Mouse (Mus musculus) embryonic facial prominence, embryonic 10.5 days (tissue): Measurements from ENCODE around the gene Tppp. TPM values are rescaled to one million over a fixed set of nuclear protein-coding genes. Genes with fewer than 3 reads are reported as not detected.
"Not testable (repeated sequence)": the region's sequence is repeated elsewhere in the genome, so short reads cannot be mapped to it uniquely, and the experiment has no call there.

ENCODE experiments used
- DNase-seq: peaks from one replicate; pipeline ENCODE4 v3.0.0-alpha.2; 2017; ENCODE audit warnings: low spot score
- H3K27ac ChIP-seq: fragments of 300-500 bp; sonication (generic); replicated peaks from 2 replicates; pipeline ENCODE4 v1.5.1; 2016; ENCODE audit warnings: mild to moderate bottlenecking
- H3K27me3 ChIP-seq: fragments of 300-500 bp; sonication (generic); replicated peaks from 2 replicates; pipeline ENCODE4 v1.6.1; 2016; ENCODE audit warnings: low read depth, mild to moderate bottlenecking; ENCODE audit not compliant: poor library complexity, severe bottlenecking
- H3K36me3 ChIP-seq: fragments of 300-500 bp; sonication (generic); replicated peaks from 2 replicates; pipeline ENCODE4 v1.6.1; 2016; ENCODE audit warnings: mild to moderate bottlenecking, moderate library complexity
- H3K4me1 ChIP-seq: fragments of 300-500 bp; sonication (generic); 2 replicates; pipeline ENCODE4 v1.6.1; 2016
- H3K4me3 ChIP-seq: fragments of 300-500 bp; sonication (generic); 2 replicates; pipeline ENCODE4 v1.5.1; 2016; ENCODE audit warnings: mild to moderate bottlenecking, moderate library complexity
- H3K9me3 ChIP-seq: fragments of 300-500 bp; sonication (generic); 2 replicates; pipeline ENCODE4 v1.6.1; 2016; ENCODE audit warnings: mild to moderate bottlenecking
- WGBS: fragments of 180-500 bp; shearing (Covaris S2); methylation state at CpG from one replicate; pipeline ENCODE4 v1.1.7; 2016; 5-methylcytosine and 5-hydroxymethylcytosine counted together
- polyA plus RNA-seq: library from polyadenylated mRNA; unstranded; fragments of >200 nt; fragmentation: Nextera tagmentation; extraction: Ambion mirVana; gene quantifications from 2 replicates; pipeline ENCODE4 v1.2.1, GENCODE M21; 2016

Tppp gene
- polyA plus RNA-seq, 1 experiment from 2014 or later, result 0.59 TPM

DNA sequence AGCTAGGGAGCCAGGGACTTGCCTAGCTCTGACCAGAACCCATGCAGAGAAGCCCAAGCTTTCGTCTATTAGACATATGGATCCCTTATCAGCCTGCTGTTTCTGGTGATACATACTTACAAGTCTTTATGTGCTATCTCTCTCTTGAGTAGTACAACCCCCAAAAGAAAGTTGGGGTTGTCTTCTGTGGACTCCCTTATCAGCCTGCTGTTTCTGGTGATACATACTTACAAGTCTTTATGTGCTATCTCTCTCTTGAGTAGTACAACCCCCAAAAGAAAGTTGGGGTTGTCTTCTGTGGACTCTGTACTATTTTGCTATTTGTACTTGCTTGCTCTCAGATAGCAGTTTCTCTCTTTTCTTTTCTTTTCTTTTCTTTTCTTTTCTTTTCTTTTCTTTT, 62.0 kb downstream of the Tppp start:
- H3K4me3 ChIP-seq, DNase-seq, H3K36me3 ChIP-seq, H3K27ac ChIP-seq, H3K27me3 ChIP-seq, H3K4me1 ChIP-seq, H3K9me3 ChIP-seq: not testable (repeated sequence)
- WGBS, result 77% methylated on average over 1 of the region's 1 CpGs

DNA sequence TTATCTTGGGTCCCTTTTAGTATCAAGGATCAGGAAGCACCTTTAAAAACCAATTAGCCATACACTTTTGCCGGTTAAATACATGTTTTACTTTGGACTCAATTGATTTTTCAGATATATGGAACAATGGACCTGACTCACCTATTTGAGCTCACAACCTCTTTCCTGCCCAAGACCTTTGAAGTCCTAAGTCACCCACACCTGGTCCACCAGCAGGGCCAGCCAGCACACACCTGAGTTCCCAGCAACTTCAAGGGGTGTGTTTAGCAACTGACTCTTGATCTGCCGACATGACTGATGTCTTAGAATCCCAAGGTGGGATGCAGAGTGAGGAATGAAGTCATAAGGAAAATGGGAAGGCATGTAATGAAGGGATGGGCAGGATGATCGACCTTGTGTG, 62.5 kb downstream of the Tppp start:
- Histone ChIP-seq H3K4me1 (no peaks in the 10 kb centered on the region), H3K27me3 (no peaks in the 10 kb centered on the region), H3K27ac (no peak overlapping the region), H3K4me3 (no peak overlapping the region), H3K36me3 (no peaks in the 10 kb centered on the region), H3K9me3 (no peaks in the 10 kb centered on the region)
- 81% methylated on average over 3 of the region's 3 CpGs for WGBS
- no peak for DNase-seq

DNA sequence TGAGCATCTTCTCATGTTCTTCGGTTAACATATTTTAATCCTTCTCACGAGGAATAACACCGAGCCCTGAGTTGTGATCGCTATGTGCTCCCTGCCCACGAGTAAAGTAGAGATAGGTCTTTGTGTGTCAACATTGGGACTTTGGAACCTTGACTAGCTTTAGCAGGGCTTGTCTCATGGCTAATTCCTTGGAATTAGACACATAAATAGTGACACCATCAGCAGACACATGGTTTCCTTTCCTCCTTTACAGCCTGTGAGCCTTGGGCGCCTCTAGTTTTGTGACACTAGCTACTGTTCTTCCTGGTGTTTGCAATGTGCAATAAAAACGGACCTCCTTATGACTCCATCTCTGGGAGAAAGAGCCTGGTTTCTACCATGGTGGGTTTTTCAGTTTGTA, 64.2 kb downstream of the Tppp start:
- 90% methylated on average over 7 of the region's 7 CpGs for WGBS
- H3K36me3 ChIP-seq, result no peaks in the 10 kb centered on the region
- no peaks in the 10 kb centered on the region for H3K9me3 ChIP-seq
- H3K27me3 ChIP-seq, result no peaks in the 10 kb centered on the region
- H3K4me1 ChIP-seq, result no peaks in the 10 kb centered on the region
- no peak overlapping the region for H3K4me3 ChIP-seq
- no peak overlapping the region for H3K27ac ChIP-seq
- DNase-seq, result no peak

Other genes with a start within 250 kb of the Tppp start
- gene Nkd2, start 161.8 kb upstream of the Tppp start, polyA plus RNA-seq, result 20.8 and 26.2 TPM in 2 replicates
- 72.2 and 73.7 TPM in 2 replicates for gene Trip13, start 71.6 kb upstream of the Tppp start, polyA plus RNA-seq
- 50.6 and 57.3 TPM in 2 replicates for gene Brd9, start 71.6 kb upstream of the Tppp start, polyA plus RNA-seq
- gene Zdhhc11, start 45.6 kb upstream of the Tppp start, polyA plus RNA-seq, result not detected in 2 replicates
- 22.1 and 25.0 TPM in 2 replicates for gene Cep72, start 52.9 kb downstream of the Tppp start, polyA plus RNA-seq
- 0.02 TPM in 1 of 2 replicates, not detected in the other for gene Slc9a3, start 112.0 kb downstream of the Tppp start, polyA plus RNA-seq
- gene Exoc3, start 199.3 kb downstream of the Tppp start, polyA plus RNA-seq, result 77.4 and 82.2 TPM in 2 replicates